25 mouse cellular contexts compared by ENCODE assay signal in the genomic region with DNA sequence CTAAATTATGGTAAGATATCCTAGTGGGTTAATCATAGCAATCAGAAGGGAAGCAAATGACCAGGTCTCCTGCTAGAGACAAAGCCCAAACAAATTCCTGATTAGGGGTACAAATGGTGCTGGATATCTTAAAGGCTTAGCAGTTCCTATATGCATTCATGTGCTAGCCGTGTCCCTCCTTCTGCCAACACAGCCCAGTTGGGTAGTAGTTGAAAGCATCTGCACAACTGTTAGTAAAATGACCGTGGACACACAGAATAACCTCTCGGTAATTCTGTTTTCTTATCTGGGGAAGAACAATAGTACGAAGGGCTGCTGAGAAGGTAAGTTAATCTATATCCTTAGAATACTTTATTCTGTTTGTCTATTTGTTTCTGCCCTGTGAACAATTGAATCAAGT. TPM values are rescaled to one million over a fixed set of nuclear protein-coding genes. Genes with fewer than 3 reads are reported as not detected.
DNase-seq lines count a peak whose midpoint lies in the region; ATAC-seq and TF ChIP-seq lines count a peak whose summit lies in the region.
"Had no signal": no experiment of that assay in that cellular context is flagged by ENCODE, and none has a peak within 500 bp of the region (broad histone marks: within the 10 kb centered on the region; RNA-seq: fewer than 3 reads in every experiment).

No protein-coding gene starts in this region.

- H3K36me3 ChIP-seq in heart, embryonic 16.5 days (ENCODE audit: control insufficient read depth, insufficient read depth): no peaks in the 10 kb centered on the region
- 0 out of 2 replicates have a peak, but pooled peaks cover 9% of the 10 kb centered on the region for H3K36me3 ChIP-seq in limb, embryonic 15.5 days
- no peaks in the 10 kb centered on the region for H3K36me3 ChIP-seq in forebrain, embryonic 13.5 days (ENCODE audit: poor library complexity, severe bottlenecking)
- H3K36me3 ChIP-seq: G1E; liver, embryonic 13.5 days; midbrain, embryonic 12.5 days; neural tube, embryonic 13.5 days had no signal

- H3K4me1 ChIP-seq in heart, embryonic 16.5 days (ENCODE audit: control insufficient read depth, insufficient read depth, low read length): peaks cover 25% of the 10 kb centered on the region
- peaks cover 27% of the 10 kb centered on the region for H3K4me1 ChIP-seq in bone marrow macrophage, adult 2 months (ENCODE audit: control insufficient read depth, insufficient read depth, low read length)
- peaks cover 42% of the 10 kb centered on the region for H3K4me1 ChIP-seq in limb, embryonic 15.5 days
- H3K4me1 ChIP-seq in forebrain, embryonic 13.5 days: peaks cover 8% of the 10 kb centered on the region
- H3K4me1 ChIP-seq: liver, embryonic 13.5 days had no signal

- no peak for TF ChIP-seq CTCF in bone marrow macrophage, adult 2 months (IDR thresholded peaks at IDR 0.05; ENCODE audit: low read depth, low read length)

- H3K27ac ChIP-seq in heart, embryonic 16.5 days (ENCODE audit: low read length): no peak overlapping the region
- peak overlapping the region; percentile 92 for H3K27ac ChIP-seq in bone marrow macrophage, adult 2 months (ENCODE audit: insufficient read depth, low read depth, low read length)
- 0 out of 2 replicates have a peak overlapping the region, but pooled peaks have one; percentile 38 for H3K27ac ChIP-seq in limb, embryonic 15.5 days
- no peak overlapping the region for H3K27ac ChIP-seq in forebrain, embryonic 13.5 days
- H3K27ac ChIP-seq: liver, embryonic 13.5 days; midbrain, embryonic 12.5 days; neural tube, embryonic 13.5 days had no signal

- no peak overlapping the region for H3K4me3 ChIP-seq in heart, embryonic 16.5 days (ENCODE audit: low read length)
- H3K4me3 ChIP-seq in bone marrow macrophage, adult 2 months (ENCODE audit: insufficient read depth, low read length): peak overlapping the region; percentile 70
- no peak overlapping the region for H3K4me3 ChIP-seq in limb, embryonic 15.5 days
- no peak overlapping the region for H3K4me3 ChIP-seq in forebrain, embryonic 13.5 days
- H3K4me3 ChIP-seq: erythroblast, embryonic 14.5 days; liver, embryonic 13.5 days; midbrain, embryonic 12.5 days; neural tube, embryonic 13.5 days had no signal

- ATAC-seq in heart, embryonic 16.5 days (replicated peaks; ENCODE audit: extremely low read depth, insufficient read depth, low FRiP score): no peak
- ATAC-seq in limb, embryonic 15.5 days (ENCODE audit: insufficient number of reproducible peaks, low FRiP score, low TSS enrichment, low read depth): no peak
- no peak for ATAC-seq in forebrain, embryonic 13.5 days
- ATAC-seq: activated CD4-positive, CD25-positive, alpha-beta regulatory T cell, adult 4 months; forebrain, embryonic 14.5 days had no signal

- 69% methylated on average over 4 of the region's 4 CpGs for WGBS in heart, embryonic 16.5 days
- WGBS in limb, embryonic 15.5 days: 87% methylated on average over 4 of the region's 4 CpGs
- WGBS in forebrain, embryonic 13.5 days: 74% methylated on average over 4 of the region's 4 CpGs

- DNase-seq in heart, adult 11 months: peak; percentile 54
- DNase-seq in heart, postnatal 10 days: no peak
- no peak for DNase-seq in heart, adult 8-10 months (ENCODE audit: low spot score)
- DNase-seq: cerebellum, adult 18-20 months; cerebellum, postnatal 25 days; liver, embryonic 13.5 days; right cerebral cortex, adult 18-20 months; thymus, postnatal 36 days had no signal

- TF ChIP-seq POLR2A in bone marrow macrophage, adult 2 months (IDR thresholded peaks at IDR 0.05; ENCODE audit: borderline replicate concordance, low read depth, low read length): no peak

- intact Hi-C loops in heart, postnatal 10 days (cut with DNase I): no loop called here

- no peaks in the 10 kb centered on the region for H3K27me3 ChIP-seq in heart, embryonic 16.5 days (ENCODE audit: control insufficient read depth, insufficient read depth, low read length)
- H3K27me3 ChIP-seq in limb, embryonic 15.5 days: no peaks in the 10 kb centered on the region
- no peaks in the 10 kb centered on the region; the same call in 1 of the 2 replicates for H3K27me3 ChIP-seq in forebrain, embryonic 13.5 days

- H3K9ac ChIP-seq in heart, embryonic 16.5 days (ENCODE audit: low read length): no peak overlapping the region
- no peak overlapping the region for H3K9ac ChIP-seq in limb, embryonic 15.5 days
- H3K9ac ChIP-seq in forebrain, embryonic 13.5 days: no peak overlapping the region
- H3K9ac ChIP-seq: liver, embryonic 13.5 days; midbrain, embryonic 12.5 days; neural tube, embryonic 13.5 days had no signal

- peak overlapping the region; percentile 12; the same call in 1 of the 2 replicates for H3K4me2 ChIP-seq in heart, embryonic 16.5 days (ENCODE audit: low read depth, low read length)
- H3K4me2 ChIP-seq in limb, embryonic 15.5 days: peak overlapping the region; percentile 67; the same call in 1 of the 2 replicates
- H3K4me2 ChIP-seq in forebrain, embryonic 13.5 days: no peak overlapping the region
- H3K4me2 ChIP-seq: liver, embryonic 13.5 days; midbrain, embryonic 12.5 days; neural tube, embryonic 13.5 days had no signal

- H3K9me3 ChIP-seq in heart, embryonic 16.5 days (replicated peaks; ENCODE audit: control insufficient read depth, low read length): no peaks in the 10 kb centered on the region
- H3K9me3 ChIP-seq in limb, embryonic 15.5 days: no peaks in the 10 kb centered on the region
- H3K9me3 ChIP-seq in forebrain, embryonic 13.5 days (replicated peaks): no peaks in the 10 kb centered on the region
- H3K9me3 ChIP-seq: G1E; liver, embryonic 13.5 days; midbrain, embryonic 12.5 days; neural tube, embryonic 13.5 days had no signal

RNA-seq across cellular contexts. Expression of a gene that starts 55.0 kb away (rescaled TPM):
- total RNA-seq in heart, postnatal 10 days (2021): not detected
- not detected in 2 replicates for polyA plus RNA-seq in heart, embryonic 16.5 days (2015; fragmentation: Nextera tagmentation; extraction: Ambion mirVana)
- not detected for total RNA-seq in heart, adult 8-10 months (2022)
- polyA plus RNA-seq in bone marrow macrophage, adult 2 months (2012; ENCODE audit: insufficient read depth, insufficient read length, missing spikeins): not detected in 2 replicates
- not detected in 2 replicates for polyA plus RNA-seq in limb, embryonic 15.5 days (2015; fragmentation: Nextera tagmentation; extraction: Ambion mirVana)
- not detected in 2 replicates for polyA plus RNA-seq in forebrain, embryonic 13.5 days (2015; fragmentation: Nextera tagmentation; extraction: Ambion mirVana)
- total RNA-seq: G1E; gastrocnemius, postnatal 4 days; layer of hippocampus, adult 8-10 months; left cerebral cortex, postnatal 36 days; megakaryocyte progenitor cell, adult 5-6 weeks; monocyte, adult 5-6 weeks had no signal
- polyA plus RNA-seq: activated CD4-positive, CD25-positive, alpha-beta regulatory T cell, adult 4 months; erythroblast, embryonic 14.5 days; forebrain, embryonic 14.5 days; G1E; hindbrain, embryonic 11.5 days; lung, embryonic 16.5 days; neural tube, embryonic 13.5 days had no signal

Comparison
In these comparisons a context has a peak if more than half of its experiments do, and no peak if none do; other contexts are left out.
1. H3K27ac ChIP-seq: peak in bone marrow macrophage, adult 2 months (single experiment) and limb, embryonic 15.5 days (single experiment); none in heart, embryonic 16.5 days (single experiment) and forebrain, embryonic 13.5 days (single experiment).